Mouse (Mus musculus) left cerebral cortex, postnatal 14 days (tissue): Measurements from ENCODE around the gene Gm40460. TPM values are rescaled to one million over a fixed set of nuclear protein-coding genes. Genes with fewer than 3 reads are reported as not detected.

Source experiments
- DNase-seq, 2 experiments: peaks; one replicate each; pipeline ENCODE4 v3.0.0; 2021 to 2022; ENCODE audit warnings: low spot score in 2 of 2, mixed read lengths in 1 of 2
- intact Hi-C: fragments of 180-260 bp; cut with DNase I; formaldehyde crosslinking; loops from one replicate; pipeline ENCODE4 v1.15.1; 2025
- total RNA-seq, 2 experiments: library from RNA; stranded (reverse); gene quantifications; 2 replicates each; pipeline ENCODE4 v1.2.3; 2021

Gm40460 gene
- total RNA-seq, 2 experiments from 2014 or later, result not detected

GRCm38 (mm10) chr7:142201064-142201463, 39.8 kb downstream of the Gm40460 start, which contains the start of gene Krtap5-3:
Gene Krtap5-3, plus strand, starts transcription at chr7:142201364.
- intact Hi-C loops, result no loop called here
- no peak for DNase-seq

GRCm38 (mm10) chr7:142198748-142199147, 42.1 kb downstream of the Gm40460 start:
- no peak for DNase-seq

More at GRCm38 (mm10) chr7:142198748-142199147, 42.1 kb downstream of the Gm40460 start:
- intact Hi-C loops, result no loop called here

Other genes starting within 250 kb of the Gm40460 start
- gene Mob2, start 180.0 kb downstream of the Gm40460 start, total RNA-seq, result 10 to 100 TPM; 26.4 to 31.7 TPM
- gene Dusp8, start 145.2 kb downstream of the Gm40460 start, total RNA-seq, result 100 to 1,000 TPM; 154 to 171 TPM
- gene Gm45618, start 120.3 kb downstream of the Gm40460 start, total RNA-seq, result not detected
- not detected for gene Gm39115, start 105.0 kb downstream of the Gm40460 start, total RNA-seq
- not detected for gene Gm45337, start 96.5 kb downstream of the Gm40460 start, total RNA-seq
- gene Gm29735, start 84.0 kb downstream of the Gm40460 start, total RNA-seq, result not detected
- gene Gm4553, start 75.3 kb downstream of the Gm40460 start, total RNA-seq, result not detected
- not detected for gene Krtap5-2, start 65.1 kb downstream of the Gm40460 start, total RNA-seq
- not detected for gene Gm10153, start 50.7 kb downstream of the Gm40460 start, total RNA-seq
- not detected for gene Krtap5-3, start 39.7 kb downstream of the Gm40460 start, total RNA-seq
- gene Gm7579, start 29.2 kb downstream of the Gm40460 start, total RNA-seq, result not detected
- gene Krtap5-5, start 11.1 kb downstream of the Gm40460 start, total RNA-seq, result not detected
- gene Gm2431, start 17.3 kb upstream of the Gm40460 start, total RNA-seq, result not detected
- not detected for gene Gm4559, start 33.3 kb upstream of the Gm40460 start, total RNA-seq
- gene Krtap5-1, start 56.0 kb upstream of the Gm40460 start, total RNA-seq, result not detected
- gene Krtap5-4, start 62.5 kb upstream of the Gm40460 start, total RNA-seq, result not detected
- 10 to 100 TPM; 22.3 to 24.9 TPM for gene Ifitm10, start 132.7 kb upstream of the Gm40460 start, total RNA-seq
- 1 to 10 TPM; 2.1 to 7.1 TPM for gene Gm49369, start 141.6 kb upstream of the Gm40460 start, total RNA-seq
- 100 to 1,000 TPM; 295 to 303 TPM for gene Ctsd, start 147.0 kb upstream of the Gm40460 start, total RNA-seq
- under 1 TPM in 1 of 2 experiments, not detected in 1; 0.44 TPM for gene Syt8, start 193.8 kb upstream of the Gm40460 start, total RNA-seq
- gene Tnni2, start 200.7 kb upstream of the Gm40460 start, total RNA-seq, result under 1 TPM in 1 of 2 experiments, not detected in 1; 0.74 TPM
- gene Lsp1, start 219.7 kb upstream of the Gm40460 start, total RNA-seq, result 1 to 10 TPM; 6.4 to 7.7 TPM